Mouse (Mus musculus) layer of hippocampus, adult 9-11 months (tissue): ENCODE data around the gene Prkag2.

Experiments
- DNase-seq: peaks from one replicate; pipeline ENCODE4 v3.0.0; 2022

Prkag2 gene

DNA sequence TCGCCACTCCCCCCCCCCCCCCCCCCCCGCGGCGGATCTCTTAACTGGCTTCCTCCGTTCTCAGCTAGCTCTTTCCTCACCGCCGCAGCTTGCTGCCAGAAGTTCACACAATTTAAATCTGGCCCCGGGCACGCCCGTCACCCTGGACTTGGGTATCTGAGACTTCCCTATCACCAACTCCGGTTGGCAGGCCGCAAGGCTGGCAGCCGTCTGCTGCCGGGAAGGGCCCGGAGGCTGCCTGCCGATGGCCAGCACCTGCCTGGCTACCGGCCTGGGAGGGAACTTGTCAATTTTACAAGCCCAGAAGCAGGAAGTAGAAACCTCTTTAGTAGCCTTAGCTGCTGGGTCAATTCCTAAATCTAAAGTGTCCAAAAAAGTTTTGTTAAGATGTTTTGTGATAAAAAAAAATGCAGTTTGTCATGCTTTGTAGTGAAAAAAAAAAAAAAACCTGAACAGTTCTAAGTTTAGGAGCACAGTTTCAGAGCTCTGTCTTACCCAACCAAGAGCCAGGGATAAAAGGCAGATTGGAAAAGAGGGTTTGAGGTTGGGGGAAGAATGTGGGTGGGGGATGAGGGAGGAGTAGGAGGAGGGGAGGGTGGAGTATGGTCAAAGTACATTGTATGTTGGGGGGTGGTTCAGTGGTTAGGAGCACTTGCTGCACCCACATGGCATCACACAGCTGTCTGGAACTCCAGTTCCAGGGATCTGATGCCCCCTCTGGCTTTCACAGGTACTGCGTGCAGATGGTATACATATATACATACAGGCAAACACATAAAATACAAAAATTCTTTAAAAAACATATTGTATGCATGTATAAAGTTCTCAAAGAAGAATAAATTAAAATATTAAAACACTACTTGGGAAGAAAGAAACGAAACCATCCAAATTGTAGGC is 191.4 kb downstream of the Prkag2 start:
- DNase-seq, result no peak

DNA sequence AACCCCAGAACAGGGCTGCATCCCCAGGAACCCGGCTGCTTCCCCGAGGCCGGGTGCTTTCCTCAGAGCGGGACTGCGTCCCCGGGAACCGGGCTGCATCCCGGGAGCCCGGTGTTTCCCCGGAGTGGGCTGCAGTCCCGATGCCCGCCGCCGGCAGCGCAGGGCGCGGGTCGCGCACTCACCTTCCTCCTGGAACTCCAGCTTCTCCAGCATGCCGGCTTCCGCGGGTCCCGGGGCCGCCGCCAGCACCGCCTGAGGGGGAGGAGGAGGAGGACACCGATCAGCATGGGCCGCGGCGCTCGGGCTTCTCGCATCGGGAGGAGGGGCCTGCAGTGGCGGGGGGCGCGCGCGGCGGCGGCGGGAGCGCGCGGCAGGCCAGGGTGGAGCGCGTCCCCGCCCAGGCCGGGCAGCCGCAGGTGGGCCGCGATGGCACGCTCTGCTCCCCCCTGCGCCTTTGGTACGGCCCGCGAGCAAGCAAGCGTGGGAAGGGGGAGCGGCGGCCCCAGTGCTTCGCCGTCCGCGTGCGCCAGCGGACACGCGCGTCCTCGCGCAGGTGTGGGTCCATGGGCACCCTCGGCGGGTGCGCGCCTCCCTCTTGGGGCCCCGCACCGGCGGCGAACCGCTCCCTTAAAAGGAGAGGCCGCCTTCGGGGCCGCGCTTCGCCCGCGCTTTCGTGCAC is 192.2 kb downstream of the Prkag2 start:
- peak; percentile 88 for DNase-seq

DNA sequence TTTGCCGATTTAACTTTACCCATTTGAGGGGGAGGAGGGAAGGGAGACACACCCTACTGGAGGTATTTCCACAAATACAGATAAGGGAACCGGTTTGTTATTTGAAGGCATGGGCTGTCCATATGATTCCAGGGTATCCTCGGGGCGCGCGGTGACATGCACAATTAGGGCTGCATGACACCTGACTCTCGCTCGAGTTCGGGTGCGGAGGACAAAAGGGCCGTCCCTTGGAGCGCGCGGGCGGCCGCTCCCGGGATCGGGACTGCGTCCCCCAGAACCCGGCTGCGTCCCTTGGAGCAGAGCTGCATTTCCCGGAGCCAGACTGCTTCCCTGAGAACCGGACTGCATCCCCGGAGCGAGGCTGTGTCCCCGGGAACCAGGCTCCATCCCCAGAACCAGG is 192.7 kb downstream of the Prkag2 start:
- no peak for DNase-seq

DNA sequence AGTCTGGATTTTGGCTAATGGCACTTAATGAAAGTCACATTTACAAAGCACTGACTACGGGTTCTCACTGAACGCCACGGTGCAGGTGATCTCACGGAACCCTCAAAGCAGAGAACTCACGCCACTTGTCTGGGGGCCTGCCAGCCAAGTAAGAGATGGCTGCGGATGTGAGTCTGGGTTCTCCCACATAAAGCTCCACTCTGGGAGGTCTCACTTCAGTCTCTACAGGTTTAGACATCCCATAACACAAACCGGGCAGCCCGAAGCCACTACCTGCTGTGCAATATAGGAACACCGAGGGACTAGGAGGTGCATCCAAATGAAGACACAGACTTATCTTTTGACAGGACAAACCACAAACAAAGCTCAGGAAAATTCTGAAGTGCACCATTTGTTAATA is 193.6 kb downstream of the Prkag2 start:
- DNase-seq, result no peak

DNA sequence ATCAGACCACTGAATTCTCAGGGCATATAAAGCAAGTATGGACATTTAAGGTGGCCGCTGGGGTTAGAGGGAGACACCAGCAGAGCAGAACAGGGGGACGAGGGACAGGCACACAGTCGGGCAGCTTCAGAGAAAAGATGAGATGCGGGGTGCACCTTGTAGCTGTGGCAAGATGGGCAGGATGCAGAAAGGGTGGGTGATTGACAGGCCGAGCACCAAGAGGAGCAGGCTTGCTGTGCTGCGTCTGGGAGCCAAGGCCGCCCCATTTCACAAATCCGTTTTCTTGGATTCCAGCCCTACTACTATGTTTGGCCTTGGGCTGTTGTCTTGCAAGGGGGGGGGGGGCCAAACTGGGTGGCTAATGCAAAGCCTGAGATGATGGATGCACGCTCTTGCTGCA is 195.5 kb downstream of the Prkag2 start:
- DNase-seq, result no peak

- no peak for DNase-seq
Observed at GRCm38 (mm10) chr5:24904423-24904822, 196.0 kb downstream of the Prkag2 start.

DNA sequence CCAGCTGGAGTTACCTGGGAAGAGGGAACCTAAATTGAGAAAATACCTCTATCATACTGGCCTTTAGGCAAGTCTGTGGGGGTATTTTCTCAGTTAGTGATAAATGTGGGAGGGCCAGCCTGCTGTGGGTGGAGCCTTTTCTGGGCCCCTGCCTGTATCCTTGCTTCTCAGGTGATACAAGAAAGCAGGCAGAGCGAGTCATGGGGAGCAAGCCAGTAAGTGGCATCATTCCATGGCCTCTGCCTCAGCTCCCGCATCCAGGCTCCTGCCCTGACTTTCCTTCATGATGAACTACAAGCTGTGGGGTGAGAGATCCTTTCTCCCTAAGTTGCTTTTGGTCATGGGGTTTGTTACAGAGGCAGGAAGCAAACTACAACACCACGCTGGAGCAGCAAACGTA is 196.4 kb downstream of the Prkag2 start:
- DNase-seq, result no peak

DNA sequence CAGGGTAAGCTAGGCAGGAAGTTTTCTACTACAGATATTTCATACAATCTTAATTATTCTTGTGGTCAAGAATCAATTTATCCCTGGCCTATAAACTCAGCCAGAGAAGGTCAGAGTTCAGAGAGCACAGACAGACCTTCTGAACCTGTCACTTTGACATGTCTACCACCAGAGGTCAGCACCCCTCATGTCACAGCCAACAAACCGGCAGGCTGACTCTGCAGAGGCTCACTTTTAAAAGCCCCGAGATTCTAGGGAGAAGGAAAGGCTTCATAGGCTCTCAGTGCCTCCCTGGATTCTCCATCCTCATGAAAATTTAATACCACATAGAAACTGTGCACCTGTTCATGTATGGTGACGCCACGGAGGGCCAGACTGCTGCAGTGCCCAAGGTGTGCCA is 197.6 kb downstream of the Prkag2 start:
- no peak for DNase-seq

DNA sequence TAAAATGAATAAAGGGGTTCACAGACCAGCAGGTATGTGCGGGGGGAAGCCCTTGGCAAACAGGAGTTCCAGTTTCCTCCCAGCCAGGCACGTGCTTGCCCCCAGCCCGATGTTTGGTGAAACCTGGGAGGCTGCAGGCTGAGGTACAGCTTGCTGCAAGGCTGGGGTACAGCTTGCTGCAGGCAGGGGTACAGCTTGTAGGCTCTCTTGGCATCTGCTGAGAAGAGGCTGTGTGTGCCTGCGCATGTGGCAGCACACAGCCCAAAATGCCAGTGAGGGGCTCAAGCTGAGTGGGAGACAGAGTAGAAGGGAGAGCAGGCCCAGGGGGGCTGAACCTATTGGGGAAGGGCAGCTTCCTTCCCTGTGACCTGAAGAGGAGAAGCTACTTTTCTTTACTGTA is 204.8 kb downstream of the Prkag2 start:
- peak; percentile 51 for DNase-seq

DNA sequence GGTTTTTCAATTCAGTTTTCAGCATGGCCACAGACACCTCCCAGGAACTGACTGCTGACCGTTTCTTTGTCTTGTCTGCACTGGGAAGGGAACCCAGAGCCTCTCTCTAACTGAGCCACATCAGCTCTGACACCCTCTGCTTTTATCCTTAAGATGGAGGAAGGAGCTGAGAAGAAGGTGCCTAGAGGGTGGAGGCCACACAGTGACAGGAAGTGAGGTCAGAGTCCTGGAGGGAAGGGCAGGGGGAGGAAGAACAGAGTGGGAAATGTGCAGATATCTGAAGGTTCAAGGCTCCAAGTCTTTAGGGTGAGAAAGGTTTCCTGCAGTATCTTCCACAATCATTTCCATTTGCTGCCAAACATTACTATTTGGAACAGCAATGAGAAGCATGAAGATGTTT is 205.6 kb downstream of the Prkag2 start:
- DNase-seq, result no peak

- no peak for DNase-seq
Observed at GRCm38 (mm10) chr5:24892461-24892860, 208.0 kb downstream of the Prkag2 start.

DNA sequence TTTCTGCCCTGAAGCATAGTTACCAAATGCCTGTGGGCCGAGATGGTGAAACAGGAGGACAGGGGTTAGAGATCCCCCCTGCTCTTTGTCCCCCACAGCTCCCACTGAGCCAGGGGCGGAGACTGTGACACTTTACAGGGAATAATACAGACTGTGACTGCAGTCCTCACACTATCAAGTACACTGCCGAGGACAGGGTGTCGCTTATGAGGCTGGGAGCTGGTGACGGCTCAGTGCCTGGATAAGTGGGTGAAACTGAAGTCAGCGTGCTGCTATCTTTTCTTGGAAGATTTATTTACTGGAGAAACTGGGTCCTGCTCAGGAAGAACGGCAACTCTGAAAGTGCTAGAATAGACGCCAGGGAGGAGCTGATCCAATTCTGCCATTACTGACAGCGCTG is 210.6 kb downstream of the Prkag2 start:
- no peak for DNase-seq

- DNase-seq, result no peak
Observed at GRCm38 (mm10) chr5:24888874-24889591, 211.4 kb downstream of the Prkag2 start.

DNA sequence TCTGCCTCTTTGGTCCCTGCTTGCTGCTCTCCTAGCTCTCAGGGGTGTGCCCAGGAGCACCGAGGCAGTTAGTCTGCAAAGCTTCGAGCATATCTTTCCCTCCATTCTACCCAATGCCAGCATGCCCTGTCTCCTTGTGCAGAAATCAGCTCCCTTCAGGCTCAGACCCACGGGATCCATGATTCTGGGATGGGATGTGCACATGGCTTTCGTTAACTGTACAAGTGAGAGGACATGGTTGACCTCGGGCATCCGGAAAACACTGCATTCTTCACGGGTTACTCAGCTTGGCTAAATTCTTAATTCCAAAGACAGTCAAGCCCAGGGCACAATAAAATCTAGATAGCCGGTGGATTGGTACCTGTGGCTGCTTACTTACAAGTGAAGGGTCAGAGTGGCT is 213.2 kb downstream of the Prkag2 start:
- no peak for DNase-seq

GRCm38 (mm10) chr5:24878713-24879112 is 221.7 kb downstream of the Prkag2 start:
- no peak for DNase-seq

DNA sequence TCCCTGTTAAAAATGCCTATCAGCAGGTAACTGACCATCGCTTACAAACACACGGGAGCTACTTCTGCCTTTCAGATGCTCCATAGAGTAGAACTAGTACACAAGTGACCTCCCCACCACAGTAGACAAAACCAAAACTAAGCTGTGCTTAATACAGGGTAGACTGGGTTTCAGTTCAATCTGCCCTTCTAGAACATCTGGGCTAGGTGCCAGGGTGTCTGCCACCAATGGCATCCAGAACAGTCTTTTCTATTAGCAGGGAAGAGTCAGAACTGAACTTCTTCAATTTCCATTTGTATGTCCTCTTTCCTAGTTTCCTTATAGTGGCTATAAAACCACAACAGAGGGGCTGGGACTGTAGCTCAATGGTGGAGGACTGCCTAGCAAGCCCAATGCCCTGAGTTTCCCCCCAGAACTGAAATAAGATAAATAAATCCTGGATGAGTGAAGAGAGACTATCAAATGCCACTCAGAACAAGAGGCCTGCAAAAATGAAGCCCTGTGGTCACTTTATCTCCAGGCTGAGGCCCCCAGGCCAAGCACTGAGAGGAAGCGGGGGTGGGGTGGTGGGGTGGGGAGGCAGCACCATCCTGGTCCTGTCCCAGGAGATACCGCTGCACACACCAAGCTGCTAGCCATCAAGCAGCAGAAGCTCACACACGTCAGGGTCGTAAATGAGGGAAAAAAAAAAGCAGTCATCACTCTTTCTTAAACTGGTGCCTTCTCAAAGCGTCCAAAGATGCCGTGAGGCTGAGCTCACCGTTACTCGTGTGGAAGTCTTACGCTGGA is 222.4 kb downstream of the Prkag2 start:
- peak; percentile 51 for DNase-seq

GRCm38 (mm10) chr5:24876653-24877052 is 223.8 kb downstream of the Prkag2 start:
- DNase-seq, result no peak

DNA sequence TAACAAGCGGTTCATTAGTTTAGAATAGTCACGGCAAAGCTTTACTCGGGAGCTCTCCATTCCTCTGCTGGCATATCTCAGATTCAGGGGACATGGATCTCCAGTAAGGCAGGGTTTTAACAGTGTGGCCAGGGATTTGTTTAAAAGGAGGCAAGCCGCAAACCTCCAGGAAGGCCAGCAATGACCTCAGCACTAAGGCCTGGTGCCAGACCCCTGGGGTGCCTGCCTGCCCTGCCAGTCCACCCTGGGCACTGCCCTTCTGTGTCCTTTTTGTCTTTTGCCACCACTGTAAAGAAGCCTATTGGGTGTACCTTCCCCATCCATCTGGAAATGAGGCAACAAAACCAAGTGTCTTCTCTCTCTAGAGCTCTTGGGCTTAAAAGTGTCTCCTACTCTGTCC is 226.3 kb downstream of the Prkag2 start:
- peak; percentile 36 for DNase-seq

DNA sequence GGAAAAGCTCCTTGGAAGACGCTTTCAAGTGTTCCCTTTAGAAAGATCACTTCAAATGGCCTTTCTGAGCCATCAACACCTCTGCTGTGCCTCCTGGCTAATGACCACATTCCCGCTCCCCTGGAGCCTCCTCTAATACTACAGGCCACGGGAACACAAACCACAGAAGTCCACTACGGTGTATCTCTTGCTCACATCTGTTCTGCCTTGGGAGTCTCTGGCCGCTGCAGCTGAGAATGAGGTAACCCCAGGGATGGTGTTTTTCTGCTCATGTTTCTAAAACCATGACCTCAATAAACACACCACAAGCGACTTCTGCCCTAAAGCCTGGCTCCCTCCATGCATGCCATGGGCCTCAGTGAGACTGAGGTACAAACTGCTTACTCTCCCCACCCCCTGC is 227.2 kb downstream of the Prkag2 start:
- no peak for DNase-seq

DNA sequence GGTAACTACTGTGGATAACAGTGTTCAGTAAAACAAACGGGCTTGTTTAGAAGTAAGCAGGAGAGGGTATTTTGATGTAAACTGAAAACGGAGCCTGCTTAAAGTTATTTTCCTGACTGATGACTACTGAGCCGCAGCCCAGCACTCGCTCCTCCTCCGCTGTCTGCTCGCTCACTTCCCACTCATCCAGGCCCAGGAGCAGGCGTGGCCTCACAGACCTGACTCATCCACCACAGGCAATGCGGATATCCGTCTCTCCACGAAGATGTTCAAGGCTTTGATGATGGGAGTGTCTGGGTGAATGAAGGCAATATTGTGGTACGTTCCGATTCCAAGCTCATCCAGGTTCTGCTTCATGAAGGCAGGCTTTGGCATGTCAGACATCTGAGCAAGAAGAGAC is 229.2 kb downstream of the Prkag2 start:
- peak; percentile 67 for DNase-seq

DNA sequence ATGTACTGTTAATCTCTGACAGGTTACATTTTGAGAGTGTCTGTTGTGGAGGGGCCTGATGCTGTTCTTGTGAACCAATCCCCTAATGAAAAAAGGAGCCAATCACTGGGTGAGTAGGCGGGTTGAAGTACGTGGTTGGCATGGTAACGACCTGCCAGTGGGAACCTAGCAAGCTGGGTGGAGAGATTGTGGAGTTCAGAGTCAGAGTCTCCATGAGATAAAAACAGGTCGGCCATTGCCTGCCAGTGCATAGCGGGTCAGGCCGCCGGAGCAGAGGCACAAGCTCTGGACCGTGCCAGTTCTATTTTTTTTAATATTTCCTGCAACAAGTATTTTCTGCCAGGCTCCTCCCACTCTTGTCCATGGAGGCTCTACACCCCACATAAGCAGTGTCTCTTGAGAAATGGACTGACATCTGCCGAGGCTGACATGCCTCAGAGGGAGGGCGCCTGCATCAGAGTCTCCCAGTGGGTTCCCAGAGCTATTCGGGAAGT is 230.6 kb downstream of the Prkag2 start:
- no peak for DNase-seq

DNA sequence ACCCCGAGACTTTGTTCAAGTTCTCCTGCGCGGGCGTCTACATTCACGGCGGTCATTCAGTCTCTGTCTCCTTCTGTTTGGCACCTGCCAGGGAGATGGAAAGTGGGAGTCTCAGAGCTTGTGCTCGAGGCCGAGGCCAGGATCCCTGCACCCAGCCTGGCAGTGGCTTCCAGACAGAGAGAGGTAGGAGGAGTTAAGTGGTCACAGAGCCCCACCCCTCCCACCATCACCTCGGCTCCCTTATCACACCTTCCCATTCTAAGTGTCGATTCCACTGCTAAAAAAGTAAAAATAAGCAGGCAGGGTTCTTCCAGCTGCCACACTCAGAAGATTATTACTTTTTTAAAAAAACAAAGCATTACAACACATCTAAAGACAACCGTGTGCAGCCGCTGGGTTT is 236.6 kb downstream of the Prkag2 start:
- no peak for DNase-seq

DNA sequence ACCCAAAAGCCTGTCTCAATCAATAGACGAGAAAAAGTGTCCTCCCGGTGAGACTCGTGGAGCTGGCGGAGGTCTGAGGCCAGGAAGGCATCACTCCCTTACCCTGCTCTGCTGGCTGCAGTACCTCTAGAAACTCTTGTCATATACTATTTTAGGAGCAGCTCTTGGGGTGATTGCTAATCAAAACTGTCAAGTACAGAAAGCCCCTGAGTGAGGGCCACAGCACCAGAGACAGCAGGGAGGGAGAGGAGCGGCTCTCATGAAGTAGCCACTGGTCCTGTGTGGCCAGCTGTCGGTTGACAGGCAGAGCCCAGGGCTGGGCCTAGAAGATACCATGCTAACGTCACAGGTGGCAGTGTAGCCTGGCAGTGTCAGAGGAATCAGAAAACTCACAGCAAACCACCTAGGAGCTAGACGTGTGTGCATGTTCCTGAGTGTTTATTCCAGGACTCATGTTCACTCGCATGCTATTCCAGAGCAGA is 239.0 kb downstream of the Prkag2 start:
- no peak for DNase-seq
